Mouse (Mus musculus): ENCODE measurements around the gene Ppip5k2.
A peak's percentile ranks its signal among the peaks of the same experiment; 100 is the strongest.

Ppip5k2 gene

GRCm38 (mm10) chr1:97759841-97760240 is 10.4 kb downstream of the Ppip5k2 start:
- DNase-seq (ENCODE audit: low spot score in 2 of 2) = no peak

GRCm38 (mm10) chr1:97754392-97754791 is 15.8 kb downstream of the Ppip5k2 start:
- no peak for DNase-seq (ENCODE audit: low spot score in 2 of 2)

GRCm38 (mm10) chr1:97753216-97753615 is 17.0 kb downstream of the Ppip5k2 start:
- no peak for DNase-seq (ENCODE audit: low spot score in 2 of 2)

- no peak for DNase-seq (ENCODE audit: low spot score in 2 of 2)
Observed at GRCm38 (mm10) chr1:97748163-97748562, 22.0 kb downstream of the Ppip5k2 start.

GRCm38 (mm10) chr1:97746261-97746660 is 23.9 kb downstream of the Ppip5k2 start:
- no peak for DNase-seq (ENCODE audit: low spot score in 2 of 2)

- no peak for DNase-seq (ENCODE audit: low spot score in 2 of 2)
Observed at GRCm38 (mm10) chr1:97745712-97746111, 24.5 kb downstream of the Ppip5k2 start.

- DNase-seq (ENCODE audit: low spot score in 2 of 2) = no peak
Observed at GRCm38 (mm10) chr1:97743063-97743462, 27.1 kb downstream of the Ppip5k2 start.

GRCm38 (mm10) chr1:97729339-97729738 is 40.9 kb downstream of the Ppip5k2 start:
- no peak for DNase-seq (ENCODE audit: low spot score in 2 of 2)

GRCm38 (mm10) chr1:97726730-97727129 is 43.5 kb downstream of the Ppip5k2 start:
- DNase-seq (ENCODE audit: low spot score in 2 of 2) = no peak

GRCm38 (mm10) chr1:97718440-97718839 is 51.8 kb downstream of the Ppip5k2 start:
- DNase-seq (ENCODE audit: low spot score in 2 of 2) = no peak

- no peak for DNase-seq (ENCODE audit: low spot score in 2 of 2)
Observed at GRCm38 (mm10) chr1:97714334-97714868, 55.8 kb downstream of the Ppip5k2 start.

- no peak for DNase-seq (ENCODE audit: low spot score in 2 of 2)
Observed at GRCm38 (mm10) chr1:97710520-97710919, 59.7 kb downstream of the Ppip5k2 start.

GRCm38 (mm10) chr1:97705389-97705788 is 64.8 kb downstream of the Ppip5k2 start:
- DNase-seq (ENCODE audit: low spot score in 2 of 2) = no peak

- DNase-seq (ENCODE audit: low spot score in 2 of 2) = no peak
Observed at GRCm38 (mm10) chr1:97704646-97705045, 65.6 kb downstream of the Ppip5k2 start.

- no peak for DNase-seq (ENCODE audit: low spot score in 2 of 2)
Observed at GRCm38 (mm10) chr1:97698956-97699570, 71.1 kb downstream of the Ppip5k2 start.

- DNase-seq (ENCODE audit: low spot score in 2 of 2) = no peak
Observed at GRCm38 (mm10) chr1:97697273-97697672, 72.9 kb downstream of the Ppip5k2 start.

- DNase-seq (ENCODE audit: low spot score in 2 of 2) = no peak
Observed at GRCm38 (mm10) chr1:97693825-97694224, 76.4 kb downstream of the Ppip5k2 start.

GRCm38 (mm10) chr1:97688756-97689155 is 81.5 kb downstream of the Ppip5k2 start:
- peak; percentile 40 to 60 for DNase-seq (ENCODE audit: low spot score in 2 of 2)

- DNase-seq (ENCODE audit: low spot score in 2 of 2) = no peak
Observed at GRCm38 (mm10) chr1:97676526-97677177, 93.6 kb downstream of the Ppip5k2 start.

- DNase-seq (ENCODE audit: low spot score in 2 of 2) = no peak
Observed at GRCm38 (mm10) chr1:97676115-97676514, 94.1 kb downstream of the Ppip5k2 start.

GRCm38 (mm10) chr1:97672849-97673248 is 97.4 kb downstream of the Ppip5k2 start:
- no peak for DNase-seq (ENCODE audit: low spot score in 2 of 2)

GRCm38 (mm10) chr1:97667288-97667687 is 102.9 kb downstream of the Ppip5k2 start:
- DNase-seq (ENCODE audit: low spot score in 2 of 2) = no peak

- DNase-seq (ENCODE audit: low spot score in 2 of 2) = no peak
Observed at GRCm38 (mm10) chr1:97662324-97662723, 107.9 kb downstream of the Ppip5k2 start.

Data from right cerebral cortex, adult 2 months (tissue).